Mouse (Mus musculus): ENCODE data around the gene Gnb1.

The Gnb1 gene

DNA sequence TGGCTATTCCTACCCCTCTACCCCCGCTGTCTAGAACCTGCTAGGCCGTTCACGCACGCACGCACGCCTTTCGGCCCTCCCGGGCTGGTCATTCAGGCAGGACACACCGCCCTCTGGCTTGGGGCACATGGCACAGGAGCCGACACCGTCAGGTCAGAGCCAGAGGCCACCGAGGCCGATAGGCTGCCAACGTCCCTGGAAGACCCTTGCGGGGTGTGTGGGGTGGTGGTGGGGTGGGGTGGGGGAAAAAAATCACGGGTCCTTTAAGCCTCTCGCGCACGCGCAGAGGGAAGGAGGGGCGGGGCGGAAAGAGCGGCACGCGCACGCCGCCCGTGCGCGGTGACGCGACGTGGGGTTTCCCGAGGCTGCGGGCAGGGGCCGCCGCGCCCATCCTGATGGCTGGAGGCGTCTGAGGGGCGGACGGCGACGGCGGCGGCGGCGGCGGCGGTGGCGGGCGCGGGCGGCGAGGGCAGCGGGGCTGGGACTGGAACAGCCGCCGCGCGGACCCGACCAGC, at the start of gene Gnb1:
TSS of gene Gnb1 (plus strand) at position 372 of the 515 bp plus-strand sequence.
- TF ChIP-seq GATA4 (IDR thresholded peaks at IDR 0.05; ENCODE audit: insufficient replicate concordance, low read length), result no peak

DNA sequence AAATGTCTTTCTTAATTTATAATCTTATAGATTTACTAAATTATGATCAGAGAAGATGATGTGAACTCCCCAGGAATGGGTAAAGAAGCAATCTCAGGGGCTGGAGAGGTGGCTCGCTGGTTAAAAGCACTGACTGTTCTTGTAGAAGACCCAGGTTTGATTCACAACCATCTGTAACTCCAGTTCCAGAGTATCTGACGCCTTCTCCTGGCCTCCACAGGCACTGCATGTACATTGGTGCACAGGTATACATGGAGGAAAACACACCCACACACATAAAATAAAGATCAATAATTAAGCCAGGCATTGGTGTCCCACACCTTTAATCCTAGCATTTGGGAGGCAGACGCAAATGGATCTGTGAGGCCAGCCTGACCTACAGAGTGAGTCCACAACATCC, 48.4 kb upstream of the Gnb1 start:
- no peak for TF ChIP-seq GATA4 (IDR thresholded peaks at IDR 0.05; ENCODE audit: insufficient replicate concordance, low read length)

DNA sequence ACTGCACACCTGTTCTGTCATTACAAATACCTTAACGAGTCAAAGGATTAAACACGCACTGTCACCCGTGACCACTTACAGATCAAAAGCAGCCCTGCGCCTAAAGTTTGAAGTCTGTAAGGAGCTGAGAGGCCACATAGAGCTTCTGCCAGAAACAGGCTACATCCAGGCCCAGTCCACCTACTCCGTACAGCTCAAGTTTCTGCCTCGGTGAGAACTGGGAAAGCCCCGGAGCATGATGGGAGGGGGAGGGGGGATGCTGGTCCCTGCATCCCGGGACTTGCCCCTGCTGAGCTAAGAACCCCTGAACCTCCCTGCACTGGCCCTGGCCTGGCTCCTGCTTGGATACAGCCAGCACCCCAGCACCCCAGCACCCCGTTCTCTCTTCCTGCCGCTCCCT, 39.6 kb upstream of the Gnb1 start:
- no peak for TF ChIP-seq GATA4 (IDR thresholded peaks at IDR 0.05; ENCODE audit: insufficient replicate concordance, low read length)

DNA sequence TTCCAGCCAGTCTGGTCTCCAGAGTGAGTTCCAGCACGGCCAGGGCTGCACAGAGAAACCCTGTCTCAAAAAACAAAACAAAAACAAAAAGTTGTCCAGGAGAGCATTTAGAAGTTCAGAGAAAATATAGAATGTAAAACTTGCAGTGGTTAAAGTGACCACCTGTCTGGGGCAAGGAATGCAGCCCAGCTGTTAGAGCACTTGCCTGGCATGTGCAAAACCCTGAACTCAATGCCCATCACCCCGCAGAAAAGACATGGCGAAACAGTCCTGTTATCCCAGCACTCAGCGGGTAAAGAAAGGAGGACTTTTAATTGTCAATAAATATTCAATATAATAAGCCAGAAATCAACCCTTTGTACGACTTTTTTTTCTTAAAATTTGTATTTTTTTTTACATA, 32.6 kb upstream of the Gnb1 start:
- TF ChIP-seq GATA4 (IDR thresholded peaks at IDR 0.05; ENCODE audit: insufficient replicate concordance, low read length), result no peak

DNA sequence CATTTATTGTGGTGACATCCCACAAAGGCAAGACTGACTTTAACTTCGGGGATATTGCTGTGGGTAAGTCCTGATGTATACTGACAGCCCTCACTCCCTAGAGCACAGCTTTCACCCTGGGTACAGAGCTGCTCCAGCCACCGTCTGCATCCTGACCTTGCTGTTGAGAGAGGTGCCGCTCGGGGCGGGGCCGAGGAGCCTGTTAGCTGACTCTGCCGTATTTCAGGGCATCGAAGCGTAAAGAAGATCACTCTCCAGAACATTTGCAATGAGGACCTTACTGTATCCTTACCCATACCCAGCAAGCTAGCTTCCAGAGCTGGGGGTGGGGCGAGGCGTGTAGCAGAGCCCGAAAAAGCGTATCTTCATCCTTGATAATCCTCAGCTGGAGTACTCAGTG, 28.1 kb upstream of the Gnb1 start:
- TF ChIP-seq GATA4 (IDR thresholded peaks at IDR 0.05; ENCODE audit: insufficient replicate concordance, low read length), result no peak

DNA sequence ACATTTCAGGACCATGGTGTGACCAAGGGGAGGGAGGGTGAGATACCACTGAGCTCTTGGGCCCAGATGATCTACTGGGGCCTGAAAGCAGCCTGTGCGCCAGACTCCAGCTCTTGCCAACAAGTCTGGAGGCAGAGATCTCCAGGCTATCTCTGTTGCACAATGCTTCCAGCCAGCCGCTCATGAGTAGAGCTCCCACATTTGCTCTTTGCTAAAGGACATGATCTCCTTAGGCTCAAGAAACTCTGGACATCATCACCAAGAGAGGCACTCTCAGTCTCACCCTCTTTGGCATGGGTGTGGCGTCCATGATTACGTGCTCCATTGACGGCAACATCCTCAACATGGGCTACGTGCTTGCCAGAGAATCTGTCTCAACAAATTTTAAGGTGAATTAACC, 27.6 kb upstream of the Gnb1 start:
- no peak for TF ChIP-seq GATA4 (IDR thresholded peaks at IDR 0.05; ENCODE audit: insufficient replicate concordance, low read length)

DNA sequence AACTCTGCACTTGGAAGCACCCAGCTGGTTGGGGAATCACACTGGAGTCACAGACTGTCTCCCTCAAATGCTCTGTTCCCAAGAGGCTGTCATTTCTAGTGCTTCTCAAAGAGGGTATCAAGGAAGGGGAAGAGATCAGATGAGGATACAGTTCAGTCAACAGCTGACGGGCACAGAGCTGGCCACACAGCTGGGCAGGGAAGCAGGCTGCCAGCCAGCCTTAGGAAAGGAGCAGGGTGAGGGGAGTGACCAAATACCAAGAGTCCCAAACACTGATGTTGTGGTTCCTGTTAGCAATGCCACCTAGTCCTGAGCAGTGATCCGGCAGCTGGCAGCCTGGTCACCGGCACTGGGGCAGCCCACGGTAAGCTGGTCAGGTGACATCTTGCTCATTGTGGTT, 27.1 kb upstream of the Gnb1 start:
- TF ChIP-seq GATA4 (IDR thresholded peaks at IDR 0.05; ENCODE audit: insufficient replicate concordance, low read length), result no peak

DNA sequence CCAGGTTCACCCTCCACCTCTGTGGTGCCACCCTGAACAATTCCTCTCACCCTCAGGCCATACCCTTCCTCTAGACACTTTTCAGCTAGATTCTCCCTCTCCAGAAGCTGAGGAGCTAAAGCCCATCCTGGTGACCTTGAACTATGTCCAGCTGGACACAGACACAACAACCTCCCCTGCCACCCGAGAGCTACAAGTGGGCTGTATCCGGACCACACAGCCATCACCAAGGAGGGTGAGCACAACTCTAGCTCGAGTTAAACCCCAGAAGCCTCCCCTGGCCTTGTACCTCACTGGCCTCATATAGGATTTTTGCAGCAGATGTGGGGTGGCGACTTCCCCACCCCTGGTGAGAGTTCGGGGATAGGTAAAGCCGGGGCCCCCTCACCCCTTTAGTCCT, 25.6 kb upstream of the Gnb1 start:
- no peak for TF ChIP-seq GATA4 (IDR thresholded peaks at IDR 0.05; ENCODE audit: insufficient replicate concordance, low read length)

DNA sequence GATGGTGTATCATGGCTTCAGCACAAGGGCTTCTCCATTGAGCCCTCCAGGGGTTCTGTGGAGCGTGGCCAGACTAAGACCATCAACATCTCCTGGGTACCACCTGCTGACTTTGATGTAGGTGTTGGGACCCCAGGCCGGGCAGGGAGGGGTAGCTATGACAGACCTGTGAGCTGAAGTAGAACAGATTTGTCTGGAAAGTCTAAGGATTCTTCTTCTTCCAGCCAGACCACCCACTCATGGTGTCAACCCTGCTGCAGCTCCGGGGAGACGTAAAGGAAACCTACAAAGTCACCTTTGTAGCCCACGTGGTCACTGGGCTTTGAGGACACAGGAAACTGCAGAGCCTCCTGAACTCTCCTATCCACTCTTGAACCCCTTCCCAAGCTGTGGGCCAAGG, 25.1 kb upstream of the Gnb1 start:
- TF ChIP-seq GATA4 (IDR thresholded peaks at IDR 0.05; ENCODE audit: insufficient replicate concordance, low read length), result no peak

DNA sequence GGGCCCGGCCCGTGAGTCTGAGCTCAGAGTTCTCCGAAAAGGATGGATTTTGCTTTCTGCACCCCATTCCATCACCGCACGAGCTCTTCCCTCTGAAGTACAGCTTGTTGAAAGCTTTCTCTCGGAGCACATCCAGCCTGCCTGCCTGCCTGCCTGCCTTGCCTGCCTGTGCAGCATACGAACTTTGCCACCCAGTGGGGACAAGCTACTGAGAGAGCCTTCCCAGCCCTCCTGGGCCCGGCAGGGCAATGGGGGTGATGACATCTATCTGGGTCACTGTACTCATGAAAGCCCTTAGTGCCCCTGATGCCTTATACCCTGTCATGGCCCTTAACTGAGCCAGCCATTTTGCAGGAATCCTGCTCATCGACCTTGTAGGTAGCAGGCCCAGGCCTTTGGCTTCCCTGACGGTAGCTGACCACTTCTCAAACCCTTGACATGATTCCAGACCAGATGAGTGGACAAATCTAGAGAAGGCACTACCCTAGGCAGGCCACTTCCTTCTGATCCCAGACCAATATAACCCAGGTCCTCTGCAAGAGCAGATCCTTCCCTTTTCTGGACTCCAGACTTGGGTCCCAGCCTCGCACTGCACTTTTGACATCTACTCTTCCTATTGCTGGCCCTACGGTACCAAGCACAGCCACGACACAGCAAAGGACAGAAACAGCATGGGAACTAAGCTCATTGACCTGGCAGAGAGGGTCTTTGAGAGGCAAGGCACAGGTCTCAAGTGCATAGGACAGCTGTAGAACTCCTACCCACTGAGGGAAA, 23.7 kb upstream of the Gnb1 start:
- TF ChIP-seq GATA4 (IDR thresholded peaks at IDR 0.05; ENCODE audit: insufficient replicate concordance, low read length), result no peak

DNA sequence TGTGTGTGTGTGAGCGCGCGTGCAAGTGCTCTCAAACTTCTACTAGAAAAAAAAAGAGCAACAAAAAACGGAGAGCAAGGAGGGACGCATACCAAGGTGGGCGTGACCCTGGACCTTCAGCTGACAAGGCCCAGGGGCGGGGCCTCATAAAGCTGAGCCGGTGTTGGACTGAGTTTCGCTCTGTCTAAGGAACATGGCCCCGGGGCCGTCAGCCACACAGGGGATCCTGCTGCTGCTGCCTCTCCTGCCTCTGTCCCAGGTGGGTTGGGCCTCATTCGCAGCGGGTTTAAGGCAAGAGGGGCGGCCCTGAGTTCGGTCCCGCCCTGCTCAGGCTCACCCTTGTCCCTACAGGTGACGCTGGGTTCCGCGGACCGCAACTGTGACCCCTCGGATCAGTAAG, 22.2 kb upstream of the Gnb1 start, which contains the start of gene Tmem52:
TSS of gene Tmem52 (plus strand) at position 163 of the 400 bp plus-strand sequence.
- no peak for TF ChIP-seq GATA4 (IDR thresholded peaks at IDR 0.05; ENCODE audit: insufficient replicate concordance, low read length)

DNA sequence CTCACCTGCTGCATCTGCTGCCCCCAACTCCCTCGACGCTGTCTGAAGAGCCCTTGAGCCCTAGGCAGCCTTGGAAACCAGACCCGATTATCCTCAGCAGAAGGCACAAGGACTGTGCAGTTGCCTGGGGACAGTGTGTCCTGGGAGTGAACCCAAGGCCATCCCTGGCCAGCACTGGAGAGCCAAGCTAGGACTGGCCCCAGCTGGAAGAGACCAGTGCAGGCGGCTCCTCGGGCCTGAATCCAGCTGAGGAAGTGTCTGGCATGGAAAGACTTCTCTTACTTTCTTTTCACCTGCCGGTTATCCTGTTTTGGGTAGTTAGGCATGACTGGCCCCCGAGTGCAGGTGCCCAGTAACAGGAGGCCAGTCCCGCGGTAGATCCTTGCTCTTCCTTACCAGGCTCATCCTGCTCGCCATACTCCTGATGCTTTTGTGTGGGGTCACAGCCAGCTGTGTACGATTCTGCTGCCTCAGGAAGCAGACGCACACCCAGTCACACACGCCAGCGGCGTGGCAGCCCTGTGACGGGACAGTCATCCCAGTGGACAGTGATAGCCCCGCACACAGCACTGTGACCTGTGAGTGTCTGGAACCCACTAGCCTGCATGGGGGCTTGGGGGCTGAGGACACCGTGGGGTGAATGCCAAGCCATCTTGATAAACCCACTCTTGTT, 21.4 kb upstream of the Gnb1 start:
- no peak for TF ChIP-seq GATA4 (IDR thresholded peaks at IDR 0.05; ENCODE audit: insufficient replicate concordance, low read length)

DNA sequence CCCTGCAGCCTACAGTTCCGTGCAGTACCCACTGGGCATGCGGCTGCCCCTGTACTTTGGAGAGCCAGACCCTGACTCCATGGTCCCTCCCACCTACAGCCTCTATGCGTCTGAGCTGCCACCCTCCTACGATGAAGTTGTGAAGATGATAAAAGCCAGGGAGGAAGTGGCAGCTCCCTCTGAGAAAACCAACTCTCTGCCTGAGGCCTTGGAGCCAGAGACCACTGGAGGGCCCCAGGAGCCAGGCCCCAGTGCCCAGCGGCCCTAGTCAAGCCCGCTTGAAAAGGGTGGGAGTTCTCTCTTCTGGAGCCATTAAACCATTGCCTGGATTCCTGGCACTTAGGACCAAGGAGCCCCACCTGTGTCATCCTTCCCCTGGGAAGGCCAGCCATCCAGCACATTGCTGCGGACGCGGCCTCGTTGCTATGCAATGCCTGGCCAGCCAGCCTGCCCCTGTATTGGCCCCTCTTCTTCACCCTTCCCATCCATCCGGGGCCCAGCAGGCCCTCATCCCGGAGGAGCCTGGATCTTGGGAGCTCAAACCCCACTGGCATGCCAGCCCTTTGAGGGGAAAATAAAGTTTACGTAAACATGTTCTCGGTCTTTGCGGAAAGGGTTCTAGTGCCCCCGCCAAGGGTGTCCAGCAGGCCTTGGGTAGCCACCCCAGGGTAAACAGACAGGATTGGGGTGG, 20.8 kb upstream of the Gnb1 start:
- no peak for TF ChIP-seq GATA4 (IDR thresholded peaks at IDR 0.05; ENCODE audit: insufficient replicate concordance, low read length)

DNA sequence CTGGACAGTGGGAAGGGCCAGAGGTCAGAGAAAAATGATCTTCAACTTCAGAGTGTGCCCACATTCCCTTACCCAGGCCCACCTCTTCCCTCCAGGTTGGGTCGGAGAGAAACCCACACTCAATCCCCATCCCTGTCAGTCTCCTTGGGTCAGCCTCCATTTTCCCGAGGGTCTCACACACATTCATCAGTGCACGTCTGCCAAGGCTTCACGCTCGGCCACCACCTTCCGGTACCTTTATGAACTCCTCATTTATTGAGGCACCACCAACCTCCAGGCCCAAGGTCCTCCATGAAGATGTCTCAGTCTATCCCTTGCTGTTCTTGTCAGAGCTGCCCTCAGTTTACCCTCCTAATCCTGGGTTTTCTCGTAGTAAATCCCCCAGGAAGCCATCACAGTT, 20.2 kb upstream of the Gnb1 start:
- TF ChIP-seq GATA4 (IDR thresholded peaks at IDR 0.05; ENCODE audit: insufficient replicate concordance, low read length), result no peak

DNA sequence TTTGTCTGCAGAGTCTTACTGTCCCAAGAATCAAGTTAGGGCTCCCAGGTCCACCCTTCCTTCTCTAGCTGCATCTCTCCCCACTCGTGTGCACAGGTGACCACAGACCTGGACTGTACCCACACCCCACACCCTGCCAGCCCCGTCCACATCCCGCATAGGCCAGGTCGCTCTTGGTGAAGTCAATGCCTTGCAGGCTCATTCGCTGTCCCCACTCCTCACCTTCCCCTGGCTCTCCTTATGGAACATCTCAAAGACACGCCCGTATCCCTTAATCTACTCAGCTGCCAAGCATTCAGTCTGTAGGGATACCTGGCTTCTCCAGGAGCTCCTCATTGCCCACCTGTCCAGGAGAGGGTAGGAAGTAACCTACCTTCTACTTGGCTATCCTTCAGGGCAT, 19.8 kb upstream of the Gnb1 start:
- TF ChIP-seq GATA4 (IDR thresholded peaks at IDR 0.05; ENCODE audit: insufficient replicate concordance, low read length), result no peak
